Mouse (Mus musculus) hindbrain, embryonic 15.5 days (tissue): ENCODE results near the gene Tssk3. TPM values are rescaled to one million over a fixed set of nuclear protein-coding genes. Genes with fewer than 3 reads are reported as not detected.
A peak's percentile ranks its signal among the peaks of the same experiment; 100 is the strongest.

Experiments used
- ATAC-seq: fragments of 200-750 bp; cut with Nextera tagmentation; 2 replicates; pipeline ENCODE4 v1.8.0; 2017; ENCODE audit warnings: low read depth, moderate number of reproducible peaks, moderate TSS enrichment; ENCODE audit not compliant: low FRiP score
- H3K27ac ChIP-seq: fragments of 300-500 bp; sonication (generic); replicated peaks from 2 replicates; pipeline ENCODE4 v1.5.1; 2015; ENCODE audit warnings: mild to moderate bottlenecking, inconsistent platforms
- H3K27me3 ChIP-seq: fragments of 300-500 bp; sonication (generic); 2 replicates; pipeline ENCODE4 v1.6.1; 2015; ENCODE audit warnings: control low read depth, inconsistent platforms
- H3K36me3 ChIP-seq: fragments of 300-500 bp; sonication (generic); 2 replicates; pipeline ENCODE4 v1.6.1; 2015; ENCODE audit warnings: control low read depth, inconsistent platforms
- H3K4me1 ChIP-seq: fragments of 300-500 bp; sonication (generic); replicated peaks from 2 replicates; pipeline ENCODE4 v1.6.1; 2015; ENCODE audit warnings: control low read depth, inconsistent platforms
- H3K4me2 ChIP-seq: fragments of 300-500 bp; sonication (generic); 2 replicates; pipeline ENCODE4 v1.6.1; 2015; ENCODE audit warnings: moderate library complexity, mild to moderate bottlenecking, inconsistent platforms
- H3K4me3 ChIP-seq: fragments of 300-500 bp; sonication (generic); 2 replicates; pipeline ENCODE4 v1.5.1; 2015; ENCODE audit warnings: mild to moderate bottlenecking, inconsistent platforms
- H3K9ac ChIP-seq: fragments of 300-500 bp; sonication (generic); 2 replicates; pipeline ENCODE4 v1.6.1; 2015; ENCODE audit warnings: inconsistent platforms
- H3K9me3 ChIP-seq: fragments of 300-500 bp; sonication (generic); 2 replicates; pipeline ENCODE4 v1.6.1; 2016; ENCODE audit warnings: control low read depth, inconsistent platforms
- WGBS: fragments of 180-500 bp; shearing (Covaris S2); methylation state at CpG from one replicate; pipeline ENCODE4 v1.1.7; 2015; 5-methylcytosine and 5-hydroxymethylcytosine counted together
- polyA plus RNA-seq: library from polyadenylated mRNA; unstranded; fragments of >200 nt; fragmentation: Nextera tagmentation; extraction: Ambion mirVana; gene quantifications from 2 replicates; pipeline ENCODE4 v1.2.1, GENCODE M21; 2015

Gene Tssk3
- polyA plus RNA-seq, 1 experiment from 2014 or later = 0.53 TPM

GRCm38 (mm10) chr4:129496631-129497030 lies 5.8 kb upstream of the Tssk3 start:
- Histone ChIP-seq H3K36me3 (no peaks in the 10 kb centered on the region), H3K4me1 (peaks cover 36% of the 10 kb centered on the region), H3K9ac (peak overlapping the region; percentile 29; the same call in 1 of the 2 replicates), H3K9me3 (no peaks in the 10 kb centered on the region), H3K4me3 (peak overlapping the region; percentile 18; the same call in 1 of the 2 replicates), H3K27me3 (peaks cover 4% of the 10 kb centered on the region; the same call in 1 of the 2 replicates), H3K4me2 (peak overlapping the region; percentile 44), H3K27ac (peak overlapping the region; percentile 80)
- 26% methylated on average over 6 of the region's 6 CpGs for WGBS
- ATAC-seq = no peak

- Histone ChIP-seq H3K27ac (peak overlapping the region; percentile 80), H3K9me3 (no peaks in the 10 kb centered on the region), H3K4me1 (peaks cover 37% of the 10 kb centered on the region), H3K36me3 (no peaks in the 10 kb centered on the region), H3K9ac (peak overlapping the region; percentile 29; the same call in 1 of the 2 replicates), H3K4me2 (peak overlapping the region; percentile 44), H3K4me3 (peak overlapping the region; percentile 18), H3K27me3 (peaks cover 4% of the 10 kb centered on the region; the same call in 1 of the 2 replicates)
- ATAC-seq = peak; percentile 61
- 12% methylated on average over 16 of the region's 16 CpGs for WGBS
Observed at GRCm38 (mm10) chr4:129495672-129496562, 5.1 kb upstream of the Tssk3 start.

GRCm38 (mm10) chr4:129494681-129495080 lies 3.9 kb upstream of the Tssk3 start:
- H3K4me2 ChIP-seq = no peak overlapping the region
- H3K9me3 ChIP-seq = no peaks in the 10 kb centered on the region
- H3K4me1 ChIP-seq = peaks cover 30% of the 10 kb centered on the region
- H3K27me3 ChIP-seq = peaks cover 4% of the 10 kb centered on the region; the same call in 1 of the 2 replicates
- 74% methylated on average over 7 of the region's 7 CpGs for WGBS
- no peak overlapping the region for H3K27ac ChIP-seq
- no peak overlapping the region for H3K4me3 ChIP-seq
- H3K36me3 ChIP-seq = no peaks in the 10 kb centered on the region
- ATAC-seq = no peak
- no peak overlapping the region for H3K9ac ChIP-seq

- Histone ChIP-seq H3K36me3 (peaks cover 74% of the 10 kb centered on the region), H3K9ac (no peak overlapping the region), H3K4me3 (no peak overlapping the region), H3K4me1 (no peaks in the 10 kb centered on the region), H3K9me3 (no peaks in the 10 kb centered on the region), H3K4me2 (no peak overlapping the region), H3K27me3 (no peaks in the 10 kb centered on the region), H3K27ac (no peak overlapping the region)
- no peak for ATAC-seq
- 95% methylated on average over 1 of the region's 1 CpGs for WGBS
Observed at GRCm38 (mm10) chr4:129481090-129481489, 9.7 kb downstream of the Tssk3 start.

- H3K4me3 ChIP-seq = no peak overlapping the region
- H3K36me3 ChIP-seq = peaks cover 73% of the 10 kb centered on the region
- H3K27me3 ChIP-seq = no peaks in the 10 kb centered on the region
- H3K4me1 ChIP-seq = no peaks in the 10 kb centered on the region
- no peak overlapping the region for H3K4me2 ChIP-seq
- H3K27ac ChIP-seq = no peak overlapping the region
- 97% methylated on average over 3 of the region's 3 CpGs for WGBS
- ATAC-seq = no peak
- no peak overlapping the region for H3K9ac ChIP-seq
- no peaks in the 10 kb centered on the region for H3K9me3 ChIP-seq
Observed at GRCm38 (mm10) chr4:129479863-129480262, 11.0 kb downstream of the Tssk3 start.

- 85% methylated on average over 11 of the region's 11 CpGs for WGBS
- H3K27ac ChIP-seq = no peak overlapping the region
- H3K4me1 ChIP-seq = no peaks in the 10 kb centered on the region
- H3K9ac ChIP-seq = no peak overlapping the region
- no peak overlapping the region for H3K4me2 ChIP-seq
- no peaks in the 10 kb centered on the region for H3K27me3 ChIP-seq
- no peaks in the 10 kb centered on the region for H3K9me3 ChIP-seq
- H3K4me3 ChIP-seq = no peak overlapping the region
- peaks cover 70% of the 10 kb centered on the region for H3K36me3 ChIP-seq
- no peak for ATAC-seq
Observed at GRCm38 (mm10) chr4:129476047-129476446, 14.8 kb downstream of the Tssk3 start.

GRCm38 (mm10) chr4:129464286-129464815 lies 26.5 kb downstream of the Tssk3 start:
- H3K27ac ChIP-seq = no peak overlapping the region
- H3K4me3 ChIP-seq = no peak overlapping the region
- ATAC-seq = no peak
- peaks cover 45% of the 10 kb centered on the region for H3K36me3 ChIP-seq
- no peaks in the 10 kb centered on the region for H3K9me3 ChIP-seq
- H3K9ac ChIP-seq = no peak overlapping the region
- WGBS = 84% methylated on average over 4 of the region's 4 CpGs
- H3K27me3 ChIP-seq = no peaks in the 10 kb centered on the region
- H3K4me1 ChIP-seq = peaks cover 17% of the 10 kb centered on the region
- H3K4me2 ChIP-seq = no peak overlapping the region

GRCm38 (mm10) chr4:129463097-129464059 lies 27.4 kb downstream of the Tssk3 start:
- Histone ChIP-seq H3K27me3 (no peaks in the 10 kb centered on the region), H3K27ac (no peak overlapping the region), H3K4me1 (peaks cover 17% of the 10 kb centered on the region), H3K4me3 (no peak overlapping the region), H3K9me3 (no peaks in the 10 kb centered on the region), H3K9ac (no peak overlapping the region), H3K4me2 (0 out of 2 replicates have a peak overlapping the region, but pooled peaks have one; percentile 82), H3K36me3 (peaks cover 37% of the 10 kb centered on the region)
- ATAC-seq = no peak
- 90% methylated on average over 24 of the region's 24 CpGs for WGBS

- no peaks in the 10 kb centered on the region for H3K9me3 ChIP-seq
- H3K27me3 ChIP-seq = no peaks in the 10 kb centered on the region
- peaks cover 17% of the 10 kb centered on the region for H3K4me1 ChIP-seq
- peaks cover 24% of the 10 kb centered on the region for H3K36me3 ChIP-seq
- H3K9ac ChIP-seq = peak overlapping the region; percentile 81
- H3K4me2 ChIP-seq = peak overlapping the region; percentile 82
- peak overlapping the region; percentile 85 for H3K27ac ChIP-seq
- no peak for ATAC-seq
- peak overlapping the region; percentile 90 for H3K4me3 ChIP-seq
- 42% methylated on average over 3 of the region's 3 CpGs for WGBS
Observed at GRCm38 (mm10) chr4:129462118-129462517, 28.7 kb downstream of the Tssk3 start.

- WGBS = under 1% methylated on average over 46 of the region's 46 CpGs
- peak within 1 kb of the TSS; percentile 82 for H3K4me2 ChIP-seq
- H3K27me3 ChIP-seq = no peaks in the 10 kb centered on the region
- H3K4me1 ChIP-seq = peaks cover 17% of the 10 kb centered on the region
- ATAC-seq = peak; percentile 99
- H3K27ac ChIP-seq = peak within 1 kb of the TSS; percentile 85
- H3K36me3 ChIP-seq = peaks cover 18% of the 10 kb centered on the region
- H3K9me3 ChIP-seq = no peaks in the 10 kb centered on the region
- peak within 1 kb of the TSS; percentile 81 for H3K9ac ChIP-seq
- peak within 1 kb of the TSS; percentile 90 for H3K4me3 ChIP-seq
Observed at GRCm38 (mm10) chr4:129461183-129461960, 29.4 kb downstream of the Tssk3 start, which contains the start of gene Bsdc1. Bsdc1 (plus strand) TSS chr4:129461581.

GRCm38 (mm10) chr4:129460827-129461182 lies 30.0 kb downstream of the Tssk3 start:
- Histone ChIP-seq H3K4me1 (peaks cover 17% of the 10 kb centered on the region), H3K9me3 (no peaks in the 10 kb centered on the region), H3K27ac (peak overlapping the region; percentile 85), H3K27me3 (no peaks in the 10 kb centered on the region), H3K36me3 (peaks cover 13% of the 10 kb centered on the region), H3K4me3 (peak overlapping the region; percentile 90), H3K9ac (peak overlapping the region; percentile 46), H3K4me2 (peak overlapping the region; percentile 57)
- WGBS = 0% methylated on average over 4 of the region's 4 CpGs
- 0 out of 2 replicates have a peak, but pooled peaks have one; percentile 6 for ATAC-seq
